Mouse (Mus musculus) liver, adult 10 weeks (tissue): ENCODE measurements around the gene Unk. TPM values are rescaled to one million over a fixed set of nuclear protein-coding genes. Genes with fewer than 3 reads are reported as not detected.

Source experiments
- polyA plus RNA-seq: library from polyadenylated mRNA; stranded (reverse); fragments of 350-450 nt; fragmentation: Illumina TruSeq; extraction: RNeasy Lipid Tissue Mini Kit (QIAGEN cat#74804); gene quantifications from one replicate; pipeline ENCODE4 v1.2.3, GENCODE M21; 2014; ENCODE audit warnings: low read depth, low replicate concordance

Unk gene
- polyA plus RNA-seq = 0.69 TPM

DNA sequence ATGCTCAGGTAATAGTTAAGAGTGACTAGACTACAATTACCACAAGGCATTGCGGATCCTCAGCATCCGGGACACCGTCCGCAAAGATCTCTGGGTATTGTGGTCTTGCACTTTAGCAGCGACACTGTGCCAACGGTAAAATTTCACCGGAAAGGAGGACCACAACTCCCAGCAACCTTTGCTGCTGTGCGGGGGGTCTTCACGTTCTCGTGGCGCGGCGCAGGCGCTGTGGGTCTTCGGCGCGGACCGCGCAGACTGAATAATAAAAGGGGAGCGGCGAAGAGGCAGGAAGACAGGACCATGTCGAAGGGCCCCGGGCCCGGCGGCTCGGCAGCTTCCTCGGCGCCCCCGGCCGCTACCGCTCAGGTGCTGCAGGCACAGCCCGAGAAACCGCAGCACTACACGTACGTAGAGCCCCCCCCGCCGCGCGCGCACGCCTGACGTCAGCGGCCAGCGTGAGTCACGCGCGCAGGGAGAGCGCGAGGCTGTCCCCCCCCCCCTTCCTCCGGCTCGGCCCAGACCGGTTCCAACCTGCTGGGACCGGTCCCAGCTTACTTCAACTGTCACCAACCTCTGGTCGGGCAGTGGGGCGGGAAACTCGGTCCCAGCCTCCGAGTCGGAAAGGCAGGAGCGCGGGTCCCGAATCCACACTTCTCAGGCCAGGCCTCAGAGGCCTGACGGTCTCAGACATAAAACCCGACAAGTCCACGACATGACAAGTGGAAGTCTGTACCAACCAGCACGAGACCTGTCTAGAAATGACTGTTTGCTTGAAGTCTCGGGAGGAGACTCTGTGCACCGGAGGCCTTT, at the start of gene Unk:
Unk (plus strand) TSS at position 235 of the 810 bp plus-strand sequence.

DNA sequence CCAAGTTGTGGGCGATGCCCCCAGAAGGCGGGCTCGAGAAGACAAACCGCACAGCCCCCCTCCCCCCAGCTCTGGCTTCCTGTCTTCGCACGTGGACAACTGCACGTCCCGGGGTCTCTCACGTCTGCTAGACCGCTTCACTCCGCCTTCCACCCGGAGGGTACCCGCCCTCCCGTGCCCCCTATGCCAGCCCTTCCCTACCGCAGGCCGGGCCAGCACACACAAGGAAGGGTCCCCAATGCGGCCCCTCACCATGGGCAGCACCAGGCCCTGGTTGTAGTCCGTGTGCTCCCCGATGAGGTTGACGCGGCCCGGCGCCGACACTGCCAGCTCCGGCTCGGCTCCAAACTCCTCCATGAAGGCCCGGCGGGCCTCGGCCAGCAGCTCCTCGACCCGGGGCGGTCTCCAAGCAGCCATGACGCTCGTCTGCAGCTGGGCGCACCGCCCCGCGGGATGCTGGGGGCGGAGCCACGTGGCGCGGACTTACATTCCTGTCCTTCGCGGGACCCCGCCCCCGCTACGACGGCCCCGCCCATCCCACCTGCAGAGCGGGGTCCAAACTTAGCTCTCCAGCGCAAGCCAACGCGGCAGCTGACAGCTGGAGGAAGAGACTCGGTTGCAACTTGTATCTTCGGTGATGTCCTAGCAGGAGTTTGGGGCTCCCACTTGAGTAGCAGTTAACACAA, 17.7 kb upstream of the Unk start, which contains the start of gene Galk1:
Galk1 (minus strand) TSS at position 458 of the 686 bp plus-strand sequence.

DNA sequence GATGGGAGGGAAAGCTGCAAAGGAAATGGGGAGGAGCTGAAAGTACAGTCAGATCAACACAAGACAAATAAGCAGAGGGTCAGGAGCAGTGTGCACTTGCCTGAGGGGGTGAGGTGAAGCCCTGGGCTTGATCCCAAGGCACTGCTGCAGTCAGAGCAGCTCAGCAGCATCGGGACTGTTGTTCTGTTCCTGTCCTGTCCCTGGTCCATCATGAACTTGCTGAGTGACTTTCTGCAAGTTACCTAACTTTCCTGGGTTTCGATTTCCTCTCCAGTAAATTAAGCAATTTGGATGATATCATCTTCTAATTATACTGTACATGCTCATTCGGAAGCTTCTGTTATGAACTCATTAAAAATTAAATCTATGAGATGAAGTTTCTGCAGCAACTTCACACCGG, 2.4 kb upstream of the Unk start, which contains the start of gene H3f3b:
H3f3b (minus strand) TSS at position 207 of the 400 bp plus-strand sequence.

DNA sequence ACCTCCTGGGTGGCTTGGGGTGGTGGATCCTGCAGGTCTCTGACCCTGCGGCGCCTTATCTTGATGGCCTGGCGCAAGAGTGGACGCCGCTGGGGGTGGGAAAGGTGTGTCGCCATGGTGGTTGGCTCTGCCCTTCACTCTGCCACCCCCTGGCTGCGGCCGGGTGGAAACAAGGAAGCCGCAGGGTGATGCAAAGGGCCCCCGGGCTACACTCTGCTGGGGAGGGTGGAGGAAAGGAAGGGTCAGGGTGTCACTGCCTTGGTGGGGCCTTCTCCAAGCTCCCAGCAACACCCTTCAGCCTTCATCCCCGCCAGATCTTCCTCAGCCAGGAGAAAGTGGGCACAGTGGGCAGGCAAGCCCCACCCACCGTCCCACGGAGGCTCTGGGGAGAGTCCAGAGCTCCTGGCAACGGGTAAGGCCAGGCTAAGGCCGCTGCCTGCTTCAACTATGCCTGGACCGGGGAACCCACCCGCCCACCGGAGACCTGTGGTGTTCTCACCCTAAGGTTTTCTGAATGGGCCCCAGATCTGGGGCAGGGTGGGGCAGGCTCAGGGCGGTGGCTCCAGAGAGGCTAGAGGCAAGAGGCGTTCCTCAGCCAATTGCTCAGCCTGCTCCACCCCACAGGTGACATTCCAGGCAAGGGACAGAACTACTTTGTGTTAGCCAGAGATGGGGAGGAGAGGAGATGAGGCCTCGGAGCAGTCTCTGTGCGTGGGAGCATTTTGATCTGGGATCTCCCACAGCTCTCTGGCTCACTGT, 47.5 kb downstream of the Unk start, which contains the start of gene Unc13d:
Unc13d (minus strand) TSS at position 516 of the 759 bp plus-strand sequence.

DNA sequence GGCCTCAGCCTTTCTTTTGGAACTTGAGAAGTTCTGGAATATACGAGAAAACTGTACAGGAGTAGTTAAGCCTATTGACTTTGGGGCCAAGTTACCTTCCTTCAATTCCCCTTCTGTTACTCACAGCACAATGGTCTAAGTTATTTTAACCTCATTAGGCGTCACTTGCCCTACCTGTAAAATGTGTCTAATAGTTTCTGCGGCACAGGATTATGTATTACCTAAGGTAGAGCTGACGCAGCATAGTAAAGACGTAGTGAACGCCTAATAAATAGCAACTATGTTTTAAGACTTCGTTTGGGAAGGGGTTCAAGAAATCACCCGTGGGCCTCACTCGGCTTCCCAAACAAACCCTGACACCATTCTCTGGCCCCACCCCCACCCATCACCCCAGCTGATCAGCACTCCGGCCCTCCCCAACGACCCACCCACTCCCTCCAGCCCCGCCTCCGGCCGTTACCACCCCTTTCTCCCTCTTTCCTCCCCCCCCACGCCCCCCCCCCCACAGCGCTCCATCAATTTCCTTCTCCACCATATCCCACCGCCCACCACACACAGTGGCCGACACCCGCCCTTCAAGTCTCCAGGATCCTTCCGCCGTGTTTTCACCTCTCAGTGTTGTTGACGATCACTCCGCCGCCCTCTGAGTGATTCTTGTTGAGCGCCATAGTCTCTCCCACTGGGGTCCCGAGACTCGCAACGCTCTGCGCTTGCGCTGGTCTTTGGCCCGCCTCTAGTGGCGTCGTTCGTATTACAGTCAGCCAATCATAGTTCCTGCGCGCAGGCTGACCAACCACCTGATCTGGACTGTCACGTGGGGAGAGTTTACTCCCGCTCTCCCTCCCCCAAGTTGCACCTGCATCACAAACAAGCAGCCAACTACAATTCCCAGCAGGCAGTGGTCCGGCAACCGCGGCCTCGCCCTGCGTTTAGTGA, 56.4 kb downstream of the Unk start, which contains the start of gene Wbp2:
Wbp2 (minus strand) TSS at position 738 of the 936 bp plus-strand sequence.

Other genes with a start within 250 kb of the Unk start
- gene Caskin2, start 216.7 kb upstream of the Unk start, polyA plus RNA-seq = 0.26 TPM
- gene Tsen54, start 215.6 kb upstream of the Unk start, polyA plus RNA-seq = 1.5 TPM
- gene Llgl2, start 206.3 kb upstream of the Unk start, polyA plus RNA-seq = 1.5 TPM
- not detected for gene Myo15b, start 171.9 kb upstream of the Unk start, polyA plus RNA-seq
- gene Smim5, start 130.4 kb upstream of the Unk start, polyA plus RNA-seq = not detected
- 0.42 TPM for gene Smim6, start 118.3 kb upstream of the Unk start, polyA plus RNA-seq
- gene Sap30bp, start 97.0 kb upstream of the Unk start, polyA plus RNA-seq = 6.3 TPM
- 1.2 TPM for gene Recql5, start 96.8 kb upstream of the Unk start, polyA plus RNA-seq
- gene Itgb4, start 55.6 kb upstream of the Unk start, polyA plus RNA-seq = not detected
- 0.66 TPM for gene Galk1, start 17.6 kb upstream of the Unk start, polyA plus RNA-seq
- gene H3f3b, start 2.4 kb upstream of the Unk start, polyA plus RNA-seq = 281 TPM
- not detected for gene Unc13d, start 47.6 kb downstream of the Unk start, polyA plus RNA-seq
- 15.7 TPM for gene Wbp2, start 56.7 kb downstream of the Unk start, polyA plus RNA-seq
- 0.34 TPM for gene Trim47, start 96.9 kb downstream of the Unk start, polyA plus RNA-seq
- gene Trim65, start 100.8 kb downstream of the Unk start, polyA plus RNA-seq = 4.6 TPM
- 3.9 TPM for gene Mrpl38, start 108.5 kb downstream of the Unk start, polyA plus RNA-seq
- gene Fbf1, start 137.8 kb downstream of the Unk start, polyA plus RNA-seq = 2.4 TPM
- gene Ten1, start 168.5 kb downstream of the Unk start, polyA plus RNA-seq = not detected
- 957 TPM for gene Acox1, start 168.7 kb downstream of the Unk start, polyA plus RNA-seq
- gene Evpl, start 207.8 kb downstream of the Unk start, polyA plus RNA-seq = not detected
- gene Srp68, start 243.9 kb downstream of the Unk start, polyA plus RNA-seq = 7.2 TPM